Mouse (Mus musculus): Measurements from ENCODE around the gene Clmn.

The Clmn gene

DNA sequence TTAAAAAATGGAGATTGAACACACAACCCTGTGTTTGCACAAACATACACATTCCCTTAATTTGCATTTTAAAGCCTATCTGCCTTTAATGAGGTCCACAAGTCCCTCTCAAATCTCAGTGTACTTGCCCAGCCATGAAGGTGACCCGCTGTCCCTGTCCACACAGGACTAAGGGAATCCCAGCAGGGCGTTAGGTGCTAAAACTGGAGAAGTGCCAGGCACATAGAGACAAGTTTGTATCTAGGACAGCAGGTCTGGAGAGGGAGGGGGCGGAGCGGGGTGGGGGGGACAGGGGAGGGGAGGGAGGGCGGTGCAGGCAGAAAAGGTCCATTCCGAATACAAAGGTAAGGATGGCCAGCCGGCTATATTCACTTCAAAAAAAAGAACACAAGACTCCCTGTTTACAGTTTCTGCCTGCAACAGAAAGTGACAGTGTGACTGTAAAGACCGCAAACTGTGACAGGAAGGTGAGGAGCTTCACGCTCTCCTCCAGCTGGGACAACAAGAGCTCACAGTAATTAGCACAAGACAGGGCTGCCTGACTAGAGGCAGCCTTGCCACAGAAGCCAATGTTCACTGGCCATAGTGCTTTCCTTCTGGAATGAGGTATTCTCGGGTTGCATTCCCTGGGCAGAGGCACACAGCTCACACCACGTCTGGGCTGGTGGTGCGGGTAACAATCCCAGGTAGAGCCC lies 47.6 kb downstream of the Clmn start:
- DNase-seq (ENCODE audit: low read depth, low spot score), result no peak

GRCm38 (mm10) chr12:104814291-104814690 lies 50.6 kb downstream of the Clmn start:
- DNase-seq (ENCODE audit: low read depth, low spot score), result no peak

DNA sequence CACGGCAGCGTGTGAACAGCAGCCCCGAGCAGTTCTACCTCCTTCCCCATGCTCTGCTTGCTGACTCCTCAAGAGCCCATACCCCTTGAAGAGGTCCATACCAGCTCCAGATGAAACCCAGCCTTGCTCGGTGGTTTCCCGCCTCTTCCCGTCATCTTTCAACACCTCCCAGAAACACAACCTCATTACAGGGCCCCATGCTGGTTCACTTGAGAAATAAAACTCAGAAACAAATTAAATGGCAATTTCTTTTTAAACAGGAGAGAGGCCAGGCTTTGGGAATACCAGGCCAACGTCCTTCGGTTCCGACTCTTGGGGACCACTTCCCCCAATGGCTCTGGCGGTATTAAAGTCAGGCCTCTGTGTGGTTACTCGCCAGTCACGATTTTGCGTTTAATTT lies 51.1 kb downstream of the Clmn start:
- no peak for DNase-seq (ENCODE audit: low read depth, low spot score)

DNA sequence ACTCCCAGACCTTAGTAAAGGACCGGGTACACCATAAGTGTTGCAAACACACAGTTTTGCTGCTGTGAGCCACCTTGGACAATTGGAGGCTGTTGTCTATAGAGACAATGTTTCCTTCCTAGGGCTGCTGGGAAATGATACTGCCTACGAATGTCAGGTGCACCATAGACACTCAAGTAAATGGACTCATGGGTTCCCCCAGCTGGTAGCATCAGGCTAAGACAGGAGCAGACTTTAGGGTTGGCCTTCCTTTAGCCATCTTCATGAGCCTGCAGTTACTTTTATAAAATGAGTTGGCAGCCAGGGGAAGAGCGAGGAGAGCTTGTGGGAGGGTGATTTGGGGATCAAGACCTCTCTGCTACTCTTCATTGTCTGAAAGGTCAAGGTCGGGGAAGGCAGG lies 52.2 kb downstream of the Clmn start:
- no peak for DNase-seq (ENCODE audit: low read depth, low spot score)

- no peak for DNase-seq (ENCODE audit: low read depth, low spot score)
Observed at GRCm38 (mm10) chr12:104810923-104811443, 53.9 kb downstream of the Clmn start.

DNA sequence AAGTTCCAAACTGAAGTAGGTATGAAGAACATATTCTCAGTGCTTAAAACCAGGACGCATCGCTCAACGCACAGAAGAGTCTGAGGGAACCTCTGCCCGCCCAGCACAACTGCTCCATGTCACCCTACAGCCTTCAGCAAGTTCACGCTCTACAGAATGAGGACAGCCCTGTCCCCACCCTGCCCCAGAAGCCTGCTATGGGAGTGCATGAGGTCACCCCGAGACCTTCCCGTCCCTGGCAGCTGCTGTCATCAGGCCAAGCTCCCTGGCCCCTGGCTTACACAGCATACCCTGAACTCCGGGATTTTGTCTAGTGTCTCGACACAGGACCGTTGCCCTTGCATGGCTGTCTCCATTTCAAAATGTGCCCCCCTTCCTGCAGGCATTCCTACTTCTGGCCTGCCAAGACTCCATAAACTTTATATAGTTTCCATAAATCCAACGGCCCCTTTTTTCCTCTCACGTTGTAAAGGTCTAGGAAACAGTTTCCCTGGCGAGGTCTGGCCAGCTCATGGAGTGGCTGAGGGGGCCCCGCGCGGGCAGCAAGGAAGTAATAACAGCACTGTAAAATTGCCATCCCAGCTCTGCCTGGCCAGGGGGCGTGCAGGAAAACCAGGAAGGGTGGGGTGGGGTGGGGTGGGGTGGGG lies 56.3 kb downstream of the Clmn start:
- DNase-seq (ENCODE audit: low read depth, low spot score), result no peak

DNA sequence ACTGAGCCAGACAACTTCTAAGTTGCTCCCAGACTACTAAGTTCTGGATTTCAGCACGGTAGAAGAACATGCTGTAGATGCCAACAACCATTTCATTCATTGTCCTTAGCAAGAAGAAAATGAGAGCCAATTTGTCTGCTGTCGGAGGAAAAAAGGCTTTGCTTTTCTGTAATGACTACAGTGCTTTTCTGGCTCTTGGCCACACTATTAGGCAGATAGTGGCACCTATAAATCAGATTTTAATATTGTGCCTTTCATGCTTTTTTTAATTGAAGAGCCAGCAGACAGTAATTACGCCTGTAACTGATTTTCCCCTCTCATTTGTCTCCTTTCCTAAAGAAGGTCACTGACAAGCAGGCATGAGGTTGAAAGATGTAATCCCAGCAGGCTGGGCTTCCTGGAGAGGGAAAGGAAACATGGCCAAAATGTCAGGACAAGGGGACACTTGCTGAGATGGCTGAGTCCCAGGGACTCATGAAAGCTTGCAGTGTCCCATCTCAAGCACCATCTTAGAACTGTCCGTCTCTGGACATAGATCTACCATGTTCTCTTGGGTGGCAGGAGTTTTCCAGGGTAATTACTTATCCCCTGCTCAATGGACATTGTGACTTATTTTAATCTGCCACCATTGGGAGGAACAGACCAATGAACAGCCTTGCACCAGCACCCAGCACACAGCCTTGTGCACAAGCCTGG lies 58.0 kb downstream of the Clmn start:
- no peak for DNase-seq (ENCODE audit: low read depth, low spot score)

- no peak for DNase-seq (ENCODE audit: low read depth, low spot score)
Observed at GRCm38 (mm10) chr12:104801494-104802260, 63.2 kb downstream of the Clmn start.

GRCm38 (mm10) chr12:104799365-104799764 lies 65.5 kb downstream of the Clmn start:
- no peak for DNase-seq (ENCODE audit: low read depth, low spot score)

DNA sequence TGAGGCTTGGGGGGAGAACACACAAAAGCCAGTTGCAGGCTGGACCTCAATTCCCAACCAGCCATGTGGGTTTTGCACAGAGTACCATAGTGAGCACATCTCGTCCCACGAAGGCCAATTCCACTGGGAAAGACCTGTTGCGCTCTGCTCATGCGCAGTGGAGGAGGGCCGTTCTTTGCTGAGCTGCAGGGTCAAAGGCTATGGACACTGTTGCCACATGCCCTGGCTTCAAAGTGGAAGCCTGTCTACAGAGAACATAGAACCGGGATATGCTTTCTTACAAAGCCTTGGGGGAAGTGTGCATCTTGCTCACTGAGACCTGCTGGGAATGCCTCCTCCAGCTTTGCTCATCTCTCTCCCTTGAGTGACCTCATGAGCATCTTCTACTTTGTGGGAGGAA lies 67.0 kb downstream of the Clmn start:
- DNase-seq (ENCODE audit: low read depth, low spot score), result no peak

DNA sequence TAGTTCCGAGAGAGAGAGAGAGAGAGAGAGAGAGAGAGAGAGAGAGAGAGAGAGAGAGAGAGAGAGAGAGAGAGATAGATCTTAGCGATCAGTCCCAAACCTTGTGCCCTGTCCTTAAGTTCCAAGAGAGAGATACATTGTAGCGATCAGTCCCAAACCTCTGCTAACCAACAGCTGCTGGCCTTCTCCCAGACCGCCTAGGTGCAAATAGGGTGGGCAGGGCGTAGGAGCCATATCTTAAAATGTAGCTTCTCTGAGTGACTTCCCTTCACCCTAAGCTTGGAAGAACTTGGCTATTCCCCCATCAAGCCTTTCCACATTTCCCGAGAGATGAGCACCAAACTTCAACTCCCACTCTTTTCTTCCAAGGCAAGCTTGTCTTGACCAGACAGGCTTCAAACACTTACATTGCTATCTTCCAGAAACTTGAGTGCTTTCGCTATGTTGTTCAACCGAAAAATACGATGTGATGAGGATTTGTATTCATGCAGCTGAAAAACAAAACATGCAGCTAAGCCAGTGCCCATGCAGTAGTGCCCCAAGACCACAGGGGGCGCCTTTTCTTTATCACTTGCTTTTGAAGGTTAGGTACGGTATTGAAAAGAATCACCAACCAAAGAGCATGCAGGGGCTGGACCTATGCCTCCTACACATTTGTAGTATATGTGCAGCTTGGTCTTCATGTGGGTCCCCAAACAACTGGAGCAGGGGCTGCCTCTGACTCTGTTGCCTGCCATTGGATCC lies 68.1 kb downstream of the Clmn start:
- DNase-seq (ENCODE audit: low read depth, low spot score), result no peak

- no peak for DNase-seq (ENCODE audit: low read depth, low spot score)
Observed at GRCm38 (mm10) chr12:104794957-104795356, 69.9 kb downstream of the Clmn start.

DNA sequence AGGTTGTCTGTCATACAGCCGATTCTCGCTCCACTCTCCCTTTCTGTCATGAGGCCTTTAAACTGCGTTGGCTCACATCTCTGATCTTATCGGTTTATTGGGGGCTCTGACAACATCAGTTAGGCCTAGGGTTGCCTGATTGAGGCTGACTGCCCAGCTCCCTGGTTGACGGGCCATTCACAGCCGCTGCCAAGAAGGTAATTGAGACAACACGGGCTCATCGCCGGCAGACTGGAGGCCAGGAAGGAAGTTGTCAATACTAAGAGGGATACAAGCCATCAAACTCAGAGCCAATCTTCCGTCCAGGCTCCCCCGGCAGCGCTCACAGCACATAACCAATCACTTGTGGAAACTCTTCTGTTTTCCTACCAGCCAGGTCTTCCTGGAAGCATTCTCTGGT lies 71.4 kb downstream of the Clmn start:
- no peak for DNase-seq (ENCODE audit: low read depth, low spot score)

GRCm38 (mm10) chr12:104777603-104778002 lies 87.3 kb downstream of the Clmn start:
- no peak for DNase-seq (ENCODE audit: low read depth, low spot score)

DNA sequence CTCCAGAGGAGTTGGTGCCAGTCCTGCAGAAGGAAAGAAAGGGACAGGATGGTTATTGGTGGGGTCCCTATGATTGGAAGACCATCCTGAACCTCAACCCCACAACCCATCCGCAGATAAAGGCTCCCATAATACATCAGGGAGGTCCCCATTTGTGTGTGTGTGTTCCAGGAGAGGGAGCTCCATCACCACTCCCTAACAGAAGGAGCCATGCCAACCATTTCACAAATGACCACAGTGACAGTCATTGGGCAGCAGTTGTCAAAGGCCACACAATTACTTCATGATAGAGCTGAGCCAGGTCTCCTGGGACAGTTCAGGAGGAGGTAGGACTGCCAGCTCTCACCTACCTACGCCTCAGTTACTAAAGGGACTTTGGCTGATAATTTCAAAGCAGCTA lies 92.9 kb downstream of the Clmn start:
- DNase-seq (ENCODE audit: low read depth, low spot score), result peak; percentile 5

GRCm38 (mm10) chr12:104769201-104769785 lies 95.6 kb downstream of the Clmn start:
- DNase-seq (ENCODE audit: low read depth, low spot score), result no peak

DNA sequence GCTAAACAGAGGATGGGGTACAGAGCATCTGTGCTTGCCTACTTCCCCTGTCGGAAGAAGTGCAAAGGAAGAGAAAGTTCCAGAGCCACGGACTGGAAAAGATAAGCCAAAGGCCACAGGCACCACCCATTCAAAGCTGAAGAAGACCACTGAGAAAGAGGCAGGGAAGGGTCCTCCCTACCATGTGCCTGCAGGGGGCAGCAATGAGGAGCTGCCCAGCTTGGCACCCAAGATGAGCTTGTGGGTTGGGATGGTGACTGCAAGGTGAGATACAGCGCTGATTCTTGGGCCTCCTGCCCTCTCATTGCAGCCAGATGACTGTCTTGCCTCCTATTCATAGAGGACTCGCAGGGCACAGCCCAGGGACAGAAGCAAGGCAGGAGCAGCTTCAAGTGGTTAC lies 97.7 kb downstream of the Clmn start:
- no peak for DNase-seq (ENCODE audit: low read depth, low spot score)

GRCm38 (mm10) chr12:104765761-104766160 lies 99.1 kb downstream of the Clmn start:
- no peak for DNase-seq (ENCODE audit: low read depth, low spot score)

DNA sequence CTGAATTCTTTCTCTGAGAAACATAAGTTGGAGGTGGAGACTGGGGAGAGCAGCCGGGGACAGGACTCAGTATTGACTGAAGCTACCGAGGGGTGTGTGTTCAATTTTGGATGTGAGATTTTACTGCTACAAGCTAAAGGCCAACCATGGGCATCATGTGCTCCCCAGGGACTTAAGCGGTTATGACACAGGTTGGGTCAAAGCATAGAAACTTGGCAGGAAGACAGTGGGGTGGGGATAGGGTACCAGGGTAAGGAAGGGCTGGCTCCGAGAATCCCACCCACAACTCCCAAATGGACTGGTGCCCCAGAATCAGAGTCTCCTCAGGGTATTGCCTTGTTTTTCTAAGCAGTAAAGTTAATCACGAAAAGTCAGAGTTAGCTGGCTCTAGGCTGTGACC lies 99.8 kb downstream of the Clmn start:
- DNase-seq (ENCODE audit: low read depth, low spot score), result no peak

- DNase-seq (ENCODE audit: low read depth, low spot score), result no peak
Observed at GRCm38 (mm10) chr12:104763918-104764317, 101.0 kb downstream of the Clmn start.

- no peak for DNase-seq (ENCODE audit: low read depth, low spot score)
Observed at GRCm38 (mm10) chr12:104761411-104761810, 103.5 kb downstream of the Clmn start.

Measured in retina, postnatal 7 days (tissue).